Mouse (Mus musculus) adrenal gland, adult 8-10 months (tissue): ENCODE results near the gene Csnk1e. TPM values are rescaled to one million over a fixed set of nuclear protein-coding genes. Genes with fewer than 3 reads are reported as not detected.
A peak's percentile ranks its signal among the peaks of the same experiment; 100 is the strongest.

Experiments
- DNase-seq: peaks from one replicate; pipeline ENCODE4 v3.0.0; 2022
- total RNA-seq, 4 experiments: library from RNA; stranded (reverse); gene quantifications; 2 replicates each; pipeline ENCODE4 v1.2.4; 2022

Gene Csnk1e
- total RNA-seq, 4 experiments from 2014 or later, result 80.4 to 126 (median 97.1) TPM

DNA sequence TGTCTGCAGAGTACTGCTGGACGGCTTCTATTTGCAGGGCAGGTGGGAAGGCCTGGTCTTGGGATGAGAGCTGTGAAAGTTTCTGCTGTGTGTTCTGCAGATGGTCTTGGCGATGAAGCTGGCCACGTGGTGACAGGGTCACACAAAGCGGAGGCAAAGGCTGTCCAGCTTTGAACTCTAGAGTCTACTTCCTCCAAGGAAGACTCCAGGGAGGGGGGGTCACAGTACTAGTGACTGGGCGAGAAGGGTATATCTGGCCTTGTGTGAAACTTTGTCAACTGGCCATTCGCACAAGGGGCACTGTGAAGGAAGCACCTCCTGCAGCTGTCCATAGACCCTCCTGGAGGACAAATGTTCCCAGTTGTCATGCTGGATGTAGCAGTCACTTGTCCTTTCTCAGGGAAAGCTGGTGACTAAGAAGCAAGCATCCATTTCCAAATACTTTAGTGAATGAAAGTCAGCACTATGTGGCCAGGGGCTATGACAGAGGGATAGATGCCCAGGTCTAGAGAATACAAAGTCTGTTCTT is 32.6 kb downstream of the Csnk1e start:
- DNase-seq, result no peak

DNA sequence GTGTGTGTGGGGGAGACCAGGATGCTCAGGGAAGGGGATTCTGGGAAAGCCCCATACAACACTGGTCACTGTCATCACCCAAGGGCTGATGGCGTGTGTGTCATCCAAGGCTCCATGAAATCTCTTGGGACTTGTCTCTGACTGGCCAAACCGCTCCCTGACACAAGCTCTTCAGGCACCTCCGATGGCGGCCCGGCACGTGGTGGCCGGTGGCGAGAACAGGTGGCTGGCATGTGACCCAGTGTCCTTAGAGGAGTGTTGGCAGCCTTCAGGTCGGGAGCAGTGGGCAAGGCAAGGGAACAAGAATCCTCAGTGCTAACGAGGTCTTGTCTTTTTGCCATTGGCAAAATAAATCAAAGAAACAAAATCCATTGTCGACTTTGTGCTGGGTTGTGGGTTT is 36.7 kb downstream of the Csnk1e start:
- DNase-seq, result no peak

DNA sequence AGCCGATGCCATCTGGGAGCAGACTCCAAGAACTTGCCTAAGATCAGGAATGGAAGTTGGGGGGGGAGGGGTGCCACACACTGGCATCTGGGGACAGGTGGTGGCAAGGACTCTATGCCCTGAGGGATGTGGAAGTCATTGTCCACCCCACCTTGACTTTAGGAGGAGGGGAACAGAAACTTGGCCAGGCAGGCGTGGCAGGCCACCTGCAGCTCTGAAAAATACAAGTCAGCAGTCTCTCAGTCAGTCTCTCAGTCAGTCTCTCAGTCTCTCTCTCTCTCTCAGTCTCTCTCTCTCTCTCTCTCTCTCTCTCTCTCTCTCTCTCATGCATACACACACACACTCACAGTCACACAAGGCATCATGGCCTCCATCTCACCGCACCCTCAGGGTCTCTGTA is 37.1 kb downstream of the Csnk1e start:
- DNase-seq, result no peak

DNA sequence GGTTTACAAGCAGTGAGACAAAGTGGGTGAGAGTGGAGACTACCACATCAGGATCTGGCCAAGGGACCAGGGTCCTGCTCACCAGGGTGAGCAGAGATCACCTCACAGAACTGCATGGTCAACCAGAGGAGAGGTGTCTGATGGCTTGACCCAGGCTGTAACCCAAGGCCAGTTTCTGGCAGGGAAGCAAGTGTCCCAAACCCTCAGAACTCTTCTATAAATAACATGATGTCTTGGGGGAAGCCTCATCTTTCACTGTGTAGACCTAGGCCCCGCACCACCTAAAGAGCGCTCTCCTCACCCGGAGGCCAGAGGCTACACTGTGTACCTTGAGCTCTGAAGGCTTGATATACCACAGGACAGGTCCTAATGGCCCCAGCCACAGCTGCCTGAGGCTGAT is 38.0 kb downstream of the Csnk1e start:
- no peak for DNase-seq

DNA sequence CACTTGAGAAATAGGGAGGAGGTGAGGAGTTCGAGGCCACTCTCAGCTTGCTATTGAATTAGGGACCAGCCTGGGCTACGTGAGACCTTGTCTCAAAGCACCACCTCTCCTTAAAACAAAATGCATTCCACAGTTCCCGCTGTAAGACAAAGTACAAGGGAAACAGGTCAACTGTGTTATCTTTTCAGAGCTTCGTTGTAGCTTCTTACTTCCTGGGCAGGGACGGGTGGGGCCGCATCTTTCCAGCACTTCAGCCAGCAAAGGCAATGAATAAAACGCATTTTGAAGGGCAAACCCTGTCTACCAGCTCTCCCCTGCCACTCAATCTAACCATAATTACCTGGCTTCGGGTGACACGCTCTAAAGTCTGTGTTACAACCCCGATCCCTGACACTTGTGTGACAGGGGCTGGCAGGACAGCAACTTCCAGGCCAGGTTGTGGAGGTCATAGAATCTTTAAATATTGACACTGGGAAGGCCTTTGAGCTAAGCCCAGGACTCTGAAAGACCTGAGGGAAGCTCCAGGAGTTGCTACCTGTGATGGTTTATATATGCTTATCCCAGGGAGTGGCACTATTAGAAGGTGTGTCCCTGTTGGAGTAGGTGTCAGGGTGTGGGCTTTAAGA is 38.8 kb downstream of the Csnk1e start:
- DNase-seq, result no peak

DNA sequence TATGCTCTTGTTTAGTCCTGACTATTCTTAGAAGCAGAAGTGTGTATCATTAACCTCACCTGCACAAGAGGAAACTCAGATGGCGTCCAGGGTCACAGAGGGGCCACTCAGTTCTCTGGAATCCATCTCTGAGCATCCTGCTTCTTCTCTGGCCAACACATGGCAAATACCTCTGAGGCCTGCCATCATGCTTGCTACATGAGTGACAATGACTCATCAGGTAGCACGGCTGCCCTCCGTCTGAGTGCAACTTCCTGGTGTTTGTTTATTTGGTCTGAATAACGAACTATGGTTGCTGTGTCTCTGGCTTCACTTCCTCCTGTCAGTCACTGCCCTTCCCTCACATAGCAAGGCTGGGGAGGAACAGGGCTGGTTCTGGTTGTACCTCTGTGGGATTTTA is 40.9 kb downstream of the Csnk1e start:
- no peak for DNase-seq

DNA sequence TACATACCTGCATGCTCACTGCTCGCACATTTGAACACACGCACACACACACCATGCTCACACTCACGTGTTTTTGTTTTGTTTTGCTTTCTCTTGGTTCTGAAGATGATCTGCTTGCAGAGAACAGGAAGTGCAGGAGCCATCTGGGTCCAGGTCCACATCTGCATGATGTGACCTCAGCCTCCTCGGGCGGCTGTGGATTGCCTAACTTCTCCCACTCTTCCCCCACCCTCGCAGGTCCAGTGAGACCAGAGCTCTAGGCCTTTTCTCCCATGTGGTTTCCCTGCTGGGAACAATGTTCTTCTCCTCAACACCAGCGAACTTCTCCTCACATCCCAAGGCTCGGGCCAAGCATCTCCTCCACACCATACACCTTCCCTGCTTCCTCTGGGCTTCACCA is 41.6 kb downstream of the Csnk1e start:
- DNase-seq, result no peak

DNA sequence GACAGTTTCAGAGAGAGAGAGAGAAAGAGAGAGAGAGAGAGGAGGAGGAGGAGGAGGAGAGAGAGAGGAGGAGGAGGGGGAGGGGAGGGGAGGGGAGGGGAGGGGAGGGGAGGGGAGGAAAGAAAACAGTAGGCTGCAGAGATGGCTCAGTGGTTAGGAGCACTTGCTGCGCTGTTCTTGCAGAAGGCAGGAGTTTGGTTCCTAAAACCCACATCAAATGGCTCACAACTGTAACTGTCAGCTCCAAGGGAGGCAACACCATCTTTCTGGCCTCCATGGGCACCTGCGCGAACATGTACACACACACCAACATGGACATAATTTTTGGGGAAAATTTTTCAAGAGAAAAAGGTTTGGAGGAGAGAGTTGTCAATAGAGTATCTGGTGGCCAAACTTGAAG is 42.2 kb downstream of the Csnk1e start:
- no peak for DNase-seq

DNA sequence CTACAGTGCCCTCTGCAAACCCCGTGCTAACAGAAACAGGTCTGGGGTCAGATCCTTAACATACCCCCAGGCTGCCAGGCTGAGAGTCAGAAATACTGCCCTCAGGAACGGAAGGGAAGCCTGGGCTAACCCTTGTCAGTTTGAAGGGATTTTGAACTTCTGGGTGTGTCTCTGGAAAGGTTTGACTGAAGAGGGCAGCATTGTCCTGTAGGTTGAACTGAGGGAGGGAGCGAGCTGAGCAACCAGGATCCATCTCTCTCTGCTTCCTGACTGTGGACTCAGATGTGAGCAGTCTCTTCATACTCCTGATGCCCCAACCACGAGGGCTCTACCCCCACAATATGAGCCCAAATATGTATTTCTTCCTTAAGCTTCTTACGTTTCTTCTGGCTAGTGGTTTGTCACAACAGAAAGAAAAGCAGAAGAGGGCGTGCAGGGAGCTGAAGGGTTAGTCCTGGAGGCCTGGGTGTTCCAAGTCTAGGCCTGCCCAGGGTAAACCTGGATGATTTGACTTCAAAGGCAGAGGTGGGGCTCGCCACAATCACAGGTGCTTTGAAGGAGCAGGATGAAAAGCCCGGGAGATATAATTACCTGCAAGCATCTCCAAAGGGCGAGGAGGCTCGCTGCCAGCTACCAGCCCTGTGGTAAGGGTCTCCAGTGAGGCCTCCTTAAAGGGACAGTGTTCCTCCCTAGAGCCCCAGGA is 43.9 kb downstream of the Csnk1e start:
- DNase-seq, result no peak

DNA sequence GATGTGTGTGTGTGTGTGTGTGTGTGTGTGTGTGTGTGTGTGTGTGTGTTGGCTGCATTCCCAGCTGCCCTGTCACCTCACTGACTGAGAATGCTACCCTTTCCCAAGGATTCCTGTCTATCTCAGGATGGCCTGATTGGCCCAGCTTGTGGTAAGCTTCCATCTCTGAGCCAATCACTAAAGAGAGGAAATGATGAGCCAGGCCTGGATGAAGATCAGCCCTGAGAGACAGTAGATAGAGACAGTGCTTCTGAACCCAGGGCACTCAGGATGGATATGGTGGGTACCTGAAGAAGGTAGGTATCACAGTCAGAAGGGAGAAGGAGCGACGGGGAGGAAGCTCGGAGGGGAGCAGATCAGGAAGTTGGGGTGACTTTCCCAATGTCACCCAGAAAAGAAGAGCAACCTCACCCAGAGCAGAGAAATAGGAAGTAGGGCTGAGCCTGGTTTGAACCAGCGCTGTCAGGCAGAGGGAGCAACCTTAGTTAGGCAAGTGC is 46.2 kb downstream of the Csnk1e start:
- no peak for DNase-seq

DNA sequence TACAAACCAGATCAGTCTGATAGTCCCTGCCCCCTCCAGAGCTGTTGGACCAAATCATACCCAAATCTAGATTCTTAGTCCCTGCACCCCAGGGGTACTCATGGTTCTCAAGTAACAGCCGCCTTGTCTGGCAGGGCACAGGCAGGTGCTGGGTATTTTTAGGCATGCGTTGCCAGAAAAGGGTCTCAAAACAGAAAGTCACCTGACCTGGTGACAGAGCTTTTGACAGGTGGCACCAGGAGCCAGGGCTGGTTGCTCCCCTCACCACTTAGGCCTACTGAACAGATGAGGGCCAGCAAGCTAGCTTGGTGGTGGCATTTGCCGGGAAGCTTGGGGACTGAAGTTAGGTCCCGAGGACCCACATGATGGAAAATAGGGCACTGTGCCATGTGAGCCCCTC is 48.8 kb downstream of the Csnk1e start:
- no peak for DNase-seq

DNA sequence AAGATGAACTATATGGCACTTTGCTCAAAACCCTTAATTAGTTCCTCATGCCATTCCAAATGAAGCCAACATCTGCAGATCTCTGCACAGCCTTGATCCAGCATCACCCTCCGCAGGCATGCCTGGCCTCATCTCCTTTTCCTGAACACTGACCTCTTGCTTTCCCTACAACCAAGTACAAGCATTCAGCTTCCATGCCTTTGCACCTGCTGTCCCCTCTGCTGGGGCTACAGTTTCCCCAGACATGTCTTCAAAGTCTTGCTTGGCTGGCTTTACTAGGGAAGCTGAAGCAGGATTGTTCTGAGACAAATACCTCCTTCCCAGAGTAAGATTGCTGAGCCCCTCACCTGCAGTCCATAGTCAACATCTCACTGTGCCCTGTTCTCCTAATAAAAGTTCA is 51.1 kb downstream of the Csnk1e start:
- no peak for DNase-seq

DNA sequence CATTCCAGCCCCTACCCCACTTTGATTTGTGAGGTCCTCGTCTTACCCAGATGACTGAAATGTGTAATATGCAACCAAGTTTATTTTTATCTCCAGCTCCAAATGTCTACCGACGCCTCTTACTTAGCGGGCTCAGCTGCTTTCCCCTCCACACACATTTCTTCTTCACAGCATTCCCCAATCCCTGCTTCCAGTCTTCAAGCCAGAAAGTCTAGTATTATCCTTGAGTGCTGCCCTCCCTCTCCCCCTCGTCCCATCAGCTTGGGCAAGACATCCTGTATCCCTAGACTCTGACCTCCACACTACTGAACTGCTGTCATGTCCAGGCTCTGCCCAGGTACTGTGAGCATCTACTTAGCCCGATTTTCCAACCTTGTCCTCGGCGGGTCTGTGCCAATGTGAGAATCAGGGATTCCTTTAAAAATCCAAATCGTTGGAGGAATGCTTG is 51.6 kb downstream of the Csnk1e start:
- DNase-seq, result no peak

DNA sequence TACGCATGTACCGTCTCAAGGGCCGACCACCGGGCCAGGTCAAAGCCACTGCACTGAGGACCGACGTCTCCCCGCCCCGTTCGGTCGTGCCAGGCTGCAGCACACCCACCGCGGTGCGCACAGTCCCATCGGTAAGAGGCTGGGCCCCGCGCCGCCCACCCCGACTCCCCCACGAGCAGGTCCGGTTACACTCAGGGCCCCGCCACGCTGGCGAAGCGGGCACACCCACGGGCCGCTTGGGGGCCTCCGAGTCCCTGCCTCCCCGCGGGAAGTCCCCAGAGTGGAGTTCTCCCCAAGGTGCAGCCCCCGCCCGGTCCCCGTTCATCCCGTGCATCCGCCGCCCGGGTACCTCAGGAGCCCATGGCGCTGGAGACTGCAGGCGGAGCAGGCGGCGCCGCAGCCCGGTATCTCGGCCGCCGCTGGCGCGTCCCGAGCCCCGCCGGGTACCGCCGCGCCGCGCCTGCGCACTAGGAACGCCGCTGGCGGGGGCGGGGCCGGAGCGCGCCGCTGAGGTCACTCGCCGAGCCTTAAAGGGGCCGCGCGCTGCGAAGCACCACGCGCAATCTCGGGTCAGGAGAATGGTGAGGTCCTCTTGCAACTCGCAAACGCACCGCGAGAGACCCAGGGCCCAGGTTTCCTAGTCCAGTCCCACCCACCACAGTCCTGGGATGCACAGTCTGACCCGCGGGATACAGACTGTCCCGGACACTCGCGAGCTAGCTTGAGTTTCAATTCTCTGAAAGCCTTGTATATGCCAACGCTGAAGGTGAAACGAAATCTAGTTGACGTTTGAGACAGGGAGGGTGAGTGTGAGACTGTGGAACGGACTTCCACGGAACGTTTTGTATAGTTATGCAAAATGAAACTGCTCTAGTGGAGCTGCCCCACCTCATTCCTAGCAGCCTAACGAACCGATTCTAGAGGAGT is 52.3 kb downstream of the Csnk1e start, which contains the start of gene Tmem184b:
Gene Tmem184b, minus strand, starts transcription at position 734 of the 927 bp plus-strand sequence.
- peak; percentile 68 for DNase-seq

DNA sequence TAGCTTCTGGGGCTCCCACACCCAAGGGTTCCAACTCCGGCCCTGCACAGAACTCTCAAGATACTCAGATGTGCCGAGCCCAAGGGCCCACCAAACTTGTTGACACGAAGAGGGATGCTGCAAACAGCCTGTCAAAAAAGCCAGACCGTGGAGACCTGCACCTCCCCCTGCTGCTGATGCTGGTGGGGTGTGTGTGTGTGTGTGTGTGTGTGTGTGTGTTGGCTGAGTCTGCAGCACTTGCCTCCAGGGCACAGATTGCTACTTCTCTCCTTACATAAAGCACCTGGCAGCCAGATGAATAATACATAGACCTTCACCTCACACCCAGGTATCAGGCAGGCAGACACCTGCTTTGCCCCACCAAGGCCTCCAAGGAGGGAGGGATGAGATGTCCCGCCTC is 53.2 kb downstream of the Csnk1e start:
- peak; percentile 15 for DNase-seq

DNA sequence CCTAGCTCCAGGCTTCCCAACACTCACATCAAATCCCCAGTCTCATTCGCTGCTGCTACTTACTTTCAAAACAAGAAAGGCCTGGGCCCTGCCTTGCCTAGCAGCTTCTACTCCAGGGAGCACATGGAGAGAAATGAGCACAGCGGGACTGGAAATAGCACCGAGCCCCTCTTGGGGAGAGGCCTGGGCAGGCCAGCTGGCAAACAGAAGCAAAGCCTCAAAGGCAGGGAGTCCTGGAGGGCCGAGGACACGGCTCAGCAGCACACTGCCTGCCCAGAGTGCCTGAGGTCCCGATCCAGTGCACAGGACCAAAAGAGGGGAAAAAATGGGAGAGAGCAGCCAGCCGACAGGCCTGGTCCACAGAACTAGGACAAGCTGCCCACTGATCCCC is 54.4 kb downstream of the Csnk1e start:
- peak; percentile 8 for DNase-seq

DNA sequence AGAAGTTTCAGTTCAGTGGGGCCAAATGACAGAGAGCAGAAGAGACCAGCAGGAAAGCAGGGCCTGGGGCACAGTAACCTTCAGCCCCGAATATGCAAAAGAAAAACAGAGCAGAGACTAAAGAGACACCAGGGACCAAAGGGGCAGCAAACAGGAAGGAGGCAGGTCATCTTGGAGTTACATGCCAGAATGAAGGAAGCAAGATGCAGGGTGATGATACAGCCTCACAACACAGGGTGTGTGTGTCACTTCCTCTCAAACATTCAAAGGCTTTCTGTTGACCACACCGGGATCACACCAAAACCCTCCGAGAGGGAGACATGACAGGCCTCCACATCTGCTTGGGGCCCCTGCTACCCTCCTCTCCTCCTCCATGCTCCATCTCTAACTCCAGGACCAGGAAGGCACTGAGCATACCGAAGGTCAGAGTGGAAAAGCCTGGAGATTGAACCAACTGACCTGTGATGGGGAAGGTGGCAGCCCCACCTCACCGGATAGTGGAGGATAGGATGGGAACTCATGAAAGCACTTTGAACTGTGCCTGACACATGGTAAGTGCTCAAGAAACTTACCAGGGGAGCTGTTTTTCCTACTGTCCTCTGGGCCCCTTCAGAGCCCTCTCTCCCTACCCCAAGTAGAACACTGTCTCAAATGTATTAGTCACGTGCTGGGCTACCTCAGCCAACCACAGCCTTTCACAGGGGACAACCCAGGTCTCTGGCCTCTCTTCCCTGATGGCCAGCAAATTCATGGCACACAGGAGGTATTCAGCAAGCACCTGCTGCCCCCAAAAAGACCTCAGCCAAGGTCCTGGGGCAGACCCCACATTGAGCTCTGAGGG is 55.0 kb downstream of the Csnk1e start:
- peak; percentile 14 for DNase-seq

DNA sequence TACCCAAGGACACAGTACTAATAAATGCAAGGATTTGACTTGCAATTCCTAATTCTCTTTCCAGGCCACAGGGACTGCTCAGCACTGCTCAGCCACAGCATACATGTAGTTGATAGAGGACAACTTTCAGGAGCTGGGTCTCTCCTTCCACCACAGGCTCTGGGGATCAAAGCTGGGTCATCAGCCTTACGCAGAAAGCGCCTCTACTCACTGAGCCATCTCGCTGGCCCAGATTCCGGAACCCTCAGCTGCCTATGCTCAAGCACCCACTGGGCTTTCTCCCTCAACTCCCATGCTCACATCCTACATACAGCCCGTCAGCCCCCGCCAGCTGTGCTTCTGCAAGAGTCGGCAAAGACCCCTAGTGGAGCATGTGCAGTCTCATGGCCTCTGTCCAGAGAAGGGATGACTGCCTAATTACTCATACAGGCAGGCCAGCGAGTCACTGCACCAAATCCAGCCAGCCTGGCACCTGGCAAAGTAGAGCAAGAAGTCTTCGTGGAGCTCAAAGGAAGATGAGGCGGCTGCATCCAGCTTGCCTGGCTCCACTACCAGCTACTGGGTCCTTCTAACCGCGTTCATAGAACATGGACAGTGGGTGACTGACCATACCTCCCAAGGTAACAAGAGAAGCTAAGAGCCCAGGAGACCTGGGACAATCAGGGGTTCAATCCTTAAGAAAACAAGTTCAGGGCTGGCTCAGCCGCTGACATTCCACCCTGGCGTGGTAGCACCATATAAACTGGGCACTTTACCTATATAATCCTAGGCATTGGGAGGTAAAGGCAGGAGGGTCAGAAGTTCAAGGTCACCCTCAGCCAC is 55.9 kb downstream of the Csnk1e start:
- DNase-seq, result no peak

DNA sequence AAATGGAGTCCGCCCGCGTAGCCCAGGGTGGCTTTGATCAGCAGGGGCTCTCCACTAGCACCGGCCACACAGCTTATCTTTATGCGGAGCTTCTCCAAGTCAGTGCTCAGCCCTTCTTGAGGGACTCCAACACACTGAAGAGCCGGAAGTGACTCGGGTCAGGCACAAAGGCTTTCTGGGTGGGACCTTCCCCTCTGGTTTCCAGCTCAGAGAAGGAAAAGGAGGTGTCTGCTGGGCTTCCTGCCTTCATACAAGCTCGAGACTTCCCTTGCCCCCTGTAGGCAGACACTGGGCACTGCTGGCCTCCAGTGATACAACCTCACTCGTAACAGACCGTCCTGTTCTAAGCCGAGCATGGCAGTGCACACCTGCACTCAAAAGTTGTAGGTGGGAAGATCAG is 58.6 kb downstream of the Csnk1e start:
- no peak for DNase-seq

DNA sequence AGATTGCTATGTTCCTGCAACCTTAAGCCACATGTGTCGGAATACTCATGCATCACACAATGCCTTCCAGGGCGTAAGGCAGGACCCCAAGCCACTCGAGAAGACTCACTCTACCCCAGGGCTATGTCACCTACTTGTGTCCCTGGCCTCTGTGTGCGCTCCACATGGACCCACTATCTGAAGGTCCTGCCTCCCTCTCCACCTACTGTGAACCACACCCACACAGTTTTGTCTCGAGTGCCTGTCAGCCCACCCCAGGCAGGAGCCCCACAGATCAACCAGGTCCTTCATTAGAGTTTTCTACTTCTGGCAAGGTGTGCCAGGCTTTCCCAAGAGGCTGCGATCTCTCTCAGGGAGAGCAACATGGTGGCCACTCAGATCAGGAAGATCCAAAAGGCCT is 60.1 kb downstream of the Csnk1e start:
- DNase-seq, result no peak

DNA sequence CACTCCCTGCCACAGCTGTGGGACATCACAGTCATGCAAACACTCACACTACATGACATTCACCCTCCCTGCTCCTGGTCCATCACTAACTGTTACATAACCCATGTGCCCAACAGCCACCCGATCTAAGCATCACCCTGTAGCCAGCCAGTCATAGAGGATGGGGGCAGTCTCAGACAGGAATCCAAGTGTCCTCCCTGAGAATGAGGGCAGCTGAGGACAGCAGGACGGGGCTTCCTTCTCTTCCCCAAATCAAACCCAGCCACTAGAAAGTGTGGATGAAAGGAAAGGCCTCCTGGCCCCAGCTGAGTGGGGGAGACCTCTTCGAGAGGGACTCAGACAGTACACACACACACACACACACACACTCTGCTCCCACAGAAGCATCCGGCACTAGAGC is 60.5 kb downstream of the Csnk1e start:
- DNase-seq, result no peak
